Mouse (Mus musculus) R1 (cell line): ENCODE data around the gene Tgfa.
A peak's percentile ranks its signal among the peaks of the same experiment; 100 is the strongest.

Experiments
- DNase-seq: peaks from one replicate; pipeline ENCODE4 v3.0.0-alpha.2; 2018; ENCODE audit warnings: low read depth, low spot score

Gene Tgfa

GRCm38 (mm10) chr6:86186106-86186955 is 8.7 kb upstream of the Tgfa start:
- DNase-seq, result no peak

- DNase-seq, result no peak
Observed at GRCm38 (mm10) chr6:86188741-86189480, 6.1 kb upstream of the Tgfa start.

GRCm38 (mm10) chr6:86190622-86191021 is 4.4 kb upstream of the Tgfa start:
- DNase-seq, result no peak

- DNase-seq, result no peak
Observed at GRCm38 (mm10) chr6:86192978-86193377, 2.0 kb upstream of the Tgfa start.

GRCm38 (mm10) chr6:86193879-86194278 is 1.1 kb upstream of the Tgfa start:
- peak; percentile 76 for DNase-seq

GRCm38 (mm10) chr6:86196034-86196433 is 1.0 kb downstream of the Tgfa start:
- DNase-seq, result peak; percentile 11

GRCm38 (mm10) chr6:86197150-86197862 is 2.3 kb downstream of the Tgfa start:
- no peak for DNase-seq

GRCm38 (mm10) chr6:86200934-86201333 is 5.9 kb downstream of the Tgfa start:
- DNase-seq, result no peak

- DNase-seq, result peak; percentile 11
Observed at GRCm38 (mm10) chr6:86203101-86203500, 8.1 kb downstream of the Tgfa start.

GRCm38 (mm10) chr6:86206014-86206413 is 11.0 kb downstream of the Tgfa start:
- DNase-seq, result no peak

- no peak for DNase-seq
Observed at GRCm38 (mm10) chr6:86206985-86207384, 12.0 kb downstream of the Tgfa start.

- no peak for DNase-seq
Observed at GRCm38 (mm10) chr6:86209133-86210016, 14.4 kb downstream of the Tgfa start.

- no peak for DNase-seq
Observed at GRCm38 (mm10) chr6:86210017-86210408, 15.0 kb downstream of the Tgfa start.

- DNase-seq, result no peak
Observed at GRCm38 (mm10) chr6:86210619-86211018, 15.6 kb downstream of the Tgfa start.

- DNase-seq, result peak; percentile 25
Observed at GRCm38 (mm10) chr6:86211081-86211763, 16.2 kb downstream of the Tgfa start.

- no peak for DNase-seq
Observed at GRCm38 (mm10) chr6:86212871-86213640, 18.0 kb downstream of the Tgfa start.

GRCm38 (mm10) chr6:86218066-86218465 is 23.0 kb downstream of the Tgfa start:
- DNase-seq, result no peak

GRCm38 (mm10) chr6:86218739-86219138 is 23.7 kb downstream of the Tgfa start:
- no peak for DNase-seq

GRCm38 (mm10) chr6:86219494-86219893 is 24.5 kb downstream of the Tgfa start:
- no peak for DNase-seq

GRCm38 (mm10) chr6:86220171-86220570 is 25.1 kb downstream of the Tgfa start:
- no peak for DNase-seq
